Mouse (Mus musculus) midbrain, embryonic 14.5 days (tissue): ENCODE results near the gene Tmem40. TPM values are rescaled to one million over a fixed set of nuclear protein-coding genes. Genes with fewer than 3 reads are reported as not detected.

ENCODE experiments used
- ATAC-seq: fragments of 200-750 bp; cut with Nextera tagmentation; 2 replicates; pipeline ENCODE4 v1.8.0; 2017; ENCODE audit warnings: moderate number of reproducible peaks, moderate library complexity; ENCODE audit not compliant: low FRiP score, low TSS enrichment
- DNase-seq: peaks from one replicate; pipeline ENCODE4 v3.0.0-alpha.2; 2015
- H3K27ac ChIP-seq: fragments of 300-500 bp; sonication (generic); replicated peaks from 2 replicates; pipeline ENCODE4 v1.5.1; 2014; ENCODE audit warnings: mild to moderate bottlenecking, low read depth, low read length, moderate library complexity
- H3K27me3 ChIP-seq: fragments of 300-500 bp; sonication (generic); 2 replicates; pipeline ENCODE4 v1.6.1; 2014; ENCODE audit warnings: low read length, control low read depth, mixed read lengths; ENCODE audit not compliant: control insufficient read depth, insufficient read depth
- H3K36me3 ChIP-seq: fragments of 300-500 bp; sonication (generic); 2 replicates; pipeline ENCODE4 v1.6.1; 2014; ENCODE audit warnings: low read length, control low read depth; ENCODE audit not compliant: control insufficient read depth, insufficient read depth
- H3K4me1 ChIP-seq: fragments of 300-500 bp; sonication (generic); 2 replicates; pipeline ENCODE4 v1.6.1; 2014; ENCODE audit warnings: mild to moderate bottlenecking, antibody characterized with exemption, low read length, control low read depth; ENCODE audit not compliant: control insufficient read depth, insufficient read depth
- H3K4me2 ChIP-seq: fragments of 300-500 bp; sonication (generic); 2 replicates; pipeline ENCODE4 v1.6.1; 2014; ENCODE audit warnings: mild to moderate bottlenecking, low read length, moderate library complexity
- H3K4me3 ChIP-seq: fragments of 300-500 bp; sonication (generic); replicated peaks from 2 replicates; pipeline ENCODE4 v1.5.1; 2014; ENCODE audit warnings: low read depth, low read length
- H3K9ac ChIP-seq: fragments of 300-500 bp; sonication (generic); replicated peaks from 2 replicates; pipeline ENCODE4 v1.6.1; 2014; ENCODE audit warnings: mild to moderate bottlenecking, low read length, moderate library complexity
- H3K9me3 ChIP-seq: fragments of 300-500 bp; sonication (generic); 2 replicates; pipeline ENCODE4 v1.6.1; 2016; ENCODE audit warnings: low read length, control low read depth, mixed read lengths; ENCODE audit not compliant: control insufficient read depth
- WGBS: fragments of 180-500 bp; shearing (Covaris S2); extraction: QIAGEN DNeasy Blood & Tissue Kit; methylation state at CpG from one replicate; pipeline ENCODE4 v1.1.7; 2014; 5-methylcytosine and 5-hydroxymethylcytosine counted together
- polyA plus RNA-seq: library from polyadenylated mRNA; unstranded; fragments of >200 nt; fragmentation: Nextera tagmentation; extraction: Ambion mirVana; gene quantifications from 2 replicates; pipeline ENCODE4 v1.2.1, GENCODE M21; 2014

Gene Tmem40
- polyA plus RNA-seq, 1 experiment from 2014 or later = 0.66 TPM

DNA sequence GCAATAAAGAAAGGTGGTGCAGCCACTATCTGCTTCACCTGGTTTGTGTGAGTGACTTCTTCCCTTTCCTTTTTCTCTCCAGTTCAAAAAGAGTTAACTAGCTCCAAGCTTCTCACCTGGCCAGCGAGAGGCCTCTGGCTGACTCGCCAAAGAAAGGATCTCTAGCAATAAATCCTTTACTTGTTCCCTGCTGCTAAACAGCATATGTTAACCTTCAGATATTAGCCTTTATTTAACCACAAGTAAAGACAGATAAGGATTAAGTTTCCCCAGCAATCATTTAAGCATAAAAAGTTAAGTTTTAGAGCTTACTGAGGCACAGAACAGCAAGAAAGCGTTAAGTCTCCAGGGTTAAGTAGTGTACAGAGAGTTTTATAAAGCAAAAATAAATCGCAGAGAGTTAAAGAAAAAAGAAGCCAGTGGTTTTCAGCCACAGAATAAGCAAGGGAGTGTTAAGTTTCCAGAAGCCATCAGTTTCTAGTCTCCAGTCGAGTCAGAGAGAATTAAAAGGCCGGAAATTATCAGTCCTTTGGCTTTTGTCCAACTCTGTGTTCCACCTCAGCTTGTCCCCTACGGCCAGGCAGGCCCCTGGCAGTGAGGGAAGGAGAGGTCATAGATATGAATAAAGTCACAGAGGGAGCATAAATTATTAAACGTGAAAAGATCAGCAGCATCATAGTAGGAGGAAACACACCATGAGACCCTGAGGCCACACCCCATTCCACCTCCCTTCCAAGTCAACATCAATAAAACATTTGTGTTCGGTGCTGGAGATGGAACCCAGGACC is 69.9 kb downstream of the Tmem40 start:
- no peaks in the 10 kb centered on the region for H3K9me3 ChIP-seq
- H3K27ac ChIP-seq = no peak overlapping the region
- no peaks in the 10 kb centered on the region for H3K4me1 ChIP-seq
- no peaks in the 10 kb centered on the region for H3K27me3 ChIP-seq
- no peak overlapping the region for H3K4me2 ChIP-seq
- H3K36me3 ChIP-seq = no peaks in the 10 kb centered on the region
- ATAC-seq = no peak
- no peak overlapping the region for H3K4me3 ChIP-seq
- DNase-seq = peak; percentile 2
- no peak overlapping the region for H3K9ac ChIP-seq
- 64% methylated on average over 9 of the region's 9 CpGs for WGBS

DNA sequence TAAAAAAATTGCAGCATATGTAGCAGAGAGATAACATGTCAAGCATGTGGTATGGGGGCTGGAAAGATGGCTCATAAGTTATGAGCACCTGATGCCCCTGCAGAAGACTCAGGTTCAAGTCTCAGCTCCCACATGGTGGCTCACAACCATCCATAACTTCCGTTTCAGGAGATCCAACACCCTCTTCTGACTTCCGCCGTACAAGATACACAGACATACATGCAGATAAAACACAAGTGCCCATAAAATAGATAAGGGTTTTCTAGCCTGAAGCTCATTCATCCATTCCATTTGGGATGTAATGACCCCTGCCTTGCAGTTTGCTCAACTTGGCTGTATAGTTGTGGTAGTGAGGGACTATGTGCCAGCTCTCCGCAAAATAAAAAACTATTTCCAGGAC is 72.1 kb downstream of the Tmem40 start:
- Histone ChIP-seq H3K4me2 (no peak overlapping the region), H3K27me3 (no peaks in the 10 kb centered on the region), H3K4me1 (no peaks in the 10 kb centered on the region), H3K4me3 (no peak overlapping the region), H3K9ac (no peak overlapping the region), H3K36me3 (no peaks in the 10 kb centered on the region), H3K27ac (no peak overlapping the region), H3K9me3 (no peaks in the 10 kb centered on the region)
- ATAC-seq (no peak), DNase-seq (no peak)
- WGBS = 95% methylated on average over 4 of the region's 4 CpGs

DNA sequence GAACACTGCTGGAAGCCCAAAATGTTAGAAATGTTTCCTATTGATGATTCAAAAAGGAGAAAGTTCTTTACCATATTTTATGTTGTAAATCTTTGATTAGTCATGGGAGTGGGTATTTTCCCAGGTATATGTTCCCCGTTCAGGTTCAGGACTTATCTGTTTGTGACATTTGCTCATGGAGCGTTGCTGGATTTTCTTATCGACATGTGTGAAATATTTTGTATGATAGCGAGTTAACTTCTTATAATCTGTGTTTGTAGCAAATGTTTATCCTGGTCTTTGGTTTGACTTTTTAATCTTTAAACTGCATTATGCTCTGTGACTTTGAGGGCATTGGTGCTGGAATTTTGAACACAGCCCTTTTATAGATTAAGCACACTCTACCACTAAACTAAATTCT is 73.6 kb downstream of the Tmem40 start:
- no peaks in the 10 kb centered on the region for H3K27me3 ChIP-seq
- 92% methylated on average over 4 of the region's 4 CpGs for WGBS
- DNase-seq (no peak), ATAC-seq (no peak)
- H3K36me3 ChIP-seq = no peaks in the 10 kb centered on the region
- no peak overlapping the region for H3K9ac ChIP-seq
- H3K4me3 ChIP-seq = no peak overlapping the region
- no peaks in the 10 kb centered on the region for H3K9me3 ChIP-seq
- H3K27ac ChIP-seq = no peak overlapping the region
- no peaks in the 10 kb centered on the region for H3K4me1 ChIP-seq
- H3K4me2 ChIP-seq = no peak overlapping the region

DNA sequence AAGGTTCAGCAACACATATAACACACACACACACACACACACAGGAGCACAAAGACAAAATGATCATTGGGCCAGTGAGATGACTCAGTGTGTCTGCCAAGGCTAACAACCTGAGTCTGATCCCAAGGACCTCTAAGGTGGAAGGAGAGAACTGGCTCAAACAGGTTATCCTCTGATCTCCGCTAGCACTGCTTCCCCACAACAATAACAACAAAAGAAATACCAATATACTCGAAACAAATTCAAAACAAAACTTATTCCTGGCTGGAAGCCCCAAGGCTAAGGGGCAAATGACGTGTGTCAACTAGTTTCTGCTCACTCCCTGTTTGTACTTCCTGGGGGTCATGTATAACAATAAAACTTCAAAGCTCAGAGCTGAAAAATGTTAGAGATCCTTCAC is 74.5 kb downstream of the Tmem40 start:
- no peak overlapping the region for H3K9ac ChIP-seq
- H3K4me2 ChIP-seq = no peak overlapping the region
- H3K27ac ChIP-seq = no peak overlapping the region
- no peaks in the 10 kb centered on the region for H3K36me3 ChIP-seq
- no peaks in the 10 kb centered on the region for H3K4me1 ChIP-seq
- no peaks in the 10 kb centered on the region for H3K27me3 ChIP-seq
- DNase-seq (no peak), ATAC-seq (no peak)
- whole genome bisulfite sequencing = 70% methylated on average over 3 of the region's 3 CpGs
- no peaks in the 10 kb centered on the region for H3K9me3 ChIP-seq
- H3K4me3 ChIP-seq = no peak overlapping the region

DNA sequence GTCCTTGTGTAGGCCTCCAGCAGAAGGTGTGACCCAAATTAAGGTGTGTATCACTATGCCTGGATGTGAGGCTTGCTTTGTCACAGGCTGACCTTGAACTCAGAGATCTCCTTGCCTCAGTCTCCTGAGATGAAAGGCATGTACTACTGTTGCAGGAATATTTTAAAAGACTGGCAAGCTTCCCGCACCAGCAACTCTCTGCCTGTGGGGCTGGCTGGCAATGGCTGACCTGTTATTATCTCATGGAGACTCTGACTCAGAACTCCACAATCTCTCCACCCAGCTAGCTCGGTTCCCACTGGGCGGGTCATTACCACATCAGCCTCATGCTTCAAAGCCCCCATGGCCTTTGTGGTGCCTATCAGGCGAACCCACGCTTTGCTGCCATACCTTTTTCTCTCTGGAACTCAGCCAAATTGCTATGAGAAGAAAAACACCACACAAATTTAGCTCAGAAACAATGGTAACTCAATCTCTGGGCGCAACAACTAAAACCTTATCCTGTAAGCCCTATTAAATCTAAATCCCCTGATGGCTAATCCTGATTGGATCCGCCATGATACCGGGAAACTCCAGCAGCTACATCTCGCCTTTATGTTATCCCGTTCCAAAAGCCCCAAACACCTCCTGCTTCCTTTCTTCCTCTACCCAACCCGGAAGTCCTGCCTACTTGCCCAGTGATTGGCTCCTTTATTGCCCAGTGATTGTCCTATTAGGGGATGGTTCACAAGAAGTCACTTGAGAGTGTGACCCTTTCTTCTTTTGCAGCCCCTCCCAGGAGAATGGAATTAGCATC is 77.2 kb downstream of the Tmem40 start:
- H3K36me3 ChIP-seq = no peaks in the 10 kb centered on the region
- WGBS = 47% methylated on average over 11 of the region's 11 CpGs
- no peak overlapping the region for H3K4me3 ChIP-seq

DNA sequence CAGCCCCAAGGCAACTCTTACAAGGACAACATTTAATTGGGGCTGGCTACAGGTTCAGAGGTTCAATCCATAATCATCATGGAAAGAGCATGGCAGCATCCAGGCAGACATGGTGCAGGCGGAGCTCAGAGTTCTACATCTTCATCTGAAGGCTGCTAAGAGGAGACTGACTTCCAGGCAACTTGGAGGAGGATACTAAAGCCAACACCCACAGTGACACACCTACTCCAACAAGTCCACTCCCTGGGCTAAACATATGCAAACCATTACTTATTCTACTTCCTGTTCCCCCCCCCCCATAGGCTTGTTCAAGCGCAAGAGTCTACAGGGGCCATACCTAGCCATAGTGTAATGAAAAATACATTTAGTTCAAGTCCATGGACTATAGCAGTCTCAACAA is 77.9 kb downstream of the Tmem40 start:
- 96% methylated on average over 2 of the region's 2 CpGs for WGBS
- no peaks in the 10 kb centered on the region for H3K27me3 ChIP-seq
- no peaks in the 10 kb centered on the region for H3K36me3 ChIP-seq
- no peak overlapping the region for H3K27ac ChIP-seq
- DNase-seq = no peak
- no peak overlapping the region for H3K4me2 ChIP-seq
- ATAC-seq = no peak
- H3K9me3 ChIP-seq = no peaks in the 10 kb centered on the region
- H3K4me1 ChIP-seq = no peaks in the 10 kb centered on the region
- no peak overlapping the region for H3K4me3 ChIP-seq
- H3K9ac ChIP-seq = no peak overlapping the region

More for the DNA sequence above, 77.2 kb downstream of the Tmem40 start:
- H3K9ac ChIP-seq = no peak overlapping the region
- ATAC-seq (no peak), DNase-seq (peak; percentile 13)
- no peak overlapping the region for H3K27ac ChIP-seq
- H3K27me3 ChIP-seq = no peaks in the 10 kb centered on the region
- no peak overlapping the region for H3K4me2 ChIP-seq
- no peaks in the 10 kb centered on the region for H3K9me3 ChIP-seq
- no peaks in the 10 kb centered on the region for H3K4me1 ChIP-seq

DNA sequence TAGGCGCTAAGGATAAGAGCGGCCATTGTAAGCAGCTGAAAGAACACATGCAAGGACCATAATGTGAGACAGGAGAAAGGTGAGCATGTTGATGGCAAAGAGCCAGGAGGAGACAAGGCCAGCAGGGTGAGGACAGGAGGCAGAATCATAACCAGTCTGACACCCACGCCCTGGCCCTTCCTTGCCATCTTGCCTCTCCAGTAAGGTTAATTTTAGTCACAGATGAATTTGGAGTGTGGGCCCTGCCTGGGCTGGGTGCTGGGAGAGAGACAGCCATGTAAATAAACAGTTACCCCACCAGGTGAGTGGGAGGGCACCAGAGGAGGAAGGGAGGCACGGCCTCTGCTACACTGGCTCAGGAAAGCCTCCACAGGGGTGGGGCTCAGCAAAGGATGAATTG is 81.1 kb downstream of the Tmem40 start:
- Histone ChIP-seq H3K27ac (no peak overlapping the region), H3K9me3 (no peaks in the 10 kb centered on the region), H3K4me3 (no peak overlapping the region), H3K27me3 (no peaks in the 10 kb centered on the region), H3K9ac (no peak overlapping the region), H3K4me2 (no peak overlapping the region), H3K36me3 (no peaks in the 10 kb centered on the region), H3K4me1 (0 out of 2 replicates have a peak, but pooled peaks cover 4% of the 10 kb centered on the region)
- no peak for ATAC-seq
- no peak for DNase-seq
- WGBS = 93% methylated on average over 4 of the region's 4 CpGs
